In the genomic region with DNA sequence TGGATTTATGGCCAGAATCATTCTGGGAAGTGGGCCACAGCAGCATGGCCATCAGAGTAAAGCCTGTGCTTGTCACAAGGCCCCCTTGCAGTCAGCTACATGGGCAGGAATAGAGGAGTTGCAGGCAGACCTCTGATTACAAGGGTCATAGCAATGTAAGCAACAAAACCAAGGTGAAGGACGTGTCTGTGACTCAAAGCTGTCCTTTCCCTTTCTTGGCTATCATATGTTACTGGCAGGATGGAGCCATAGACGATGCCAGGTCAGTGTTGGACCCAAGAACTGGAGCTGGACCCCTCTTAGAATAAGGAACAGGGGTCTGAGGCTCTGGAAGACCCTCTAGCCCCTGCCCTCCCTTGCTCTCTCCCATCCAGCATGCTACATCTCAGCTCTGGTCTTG, we compare ENCODE assay signal across 14 mouse cellular contexts. TPM values are rescaled to one million over a fixed set of nuclear protein-coding genes. Genes with fewer than 3 reads are reported as not detected.
A peak's percentile ranks its signal among the peaks of the same experiment; 100 is the strongest.
DNase-seq lines count a peak whose midpoint lies in the region.
"Had no signal": no experiment of that assay in that cellular context is flagged by ENCODE, and none has a peak within 500 bp of the region (broad histone marks: within the 10 kb centered on the region; RNA-seq: fewer than 3 reads in every experiment).

No protein-coding gene starts in this region.

- DNase-seq in adrenal gland, adult (ENCODE audit: inconsistent age in 2 of 2, low spot score in 1 of 2), result peak; percentile 44 to 82
- no peak for DNase-seq in adrenal gland, postnatal 25 days
- peak; percentile 57 to 59 for DNase-seq in cerebellum, postnatal 10 days
- DNase-seq in cerebellum, adult 9-11 months, result no peak
- peak; percentile 52 for DNase-seq in adrenal gland, adult 8-10 months
- peak; percentile 54 for DNase-seq in adrenal gland, postnatal 14 days
- DNase-seq in B cell, adult 2 months, result no peak
- DNase-seq: cerebellum, adult 11-12 months; cerebellum, adult 2 months; cerebellum, adult 9-10 months; cerebellum, postnatal 25 days; forebrain, postnatal 0 days had no signal

RNA-seq across cellular contexts. Expression of gene Ccdc33, which starts 30.2 kb away (rescaled TPM):
- 0.39 and 0.76 TPM in 2 replicates for total RNA-seq in adrenal gland, postnatal 25 days (2021)
- 1 to 10 TPM in 2 of 4 experiments, under 1 TPM in 1, not detected in 1; 0.49 to 2.4 (median 1.2) TPM for total RNA-seq in adrenal gland, adult 8-10 months (2022)
- not detected in 2 replicates for total RNA-seq in adrenal gland, postnatal 14 days (2021)
- total RNA-seq: gastrocnemius, adult 18-20 months; MEL had no signal

RNA-seq across cellular contexts. Expression of gene Islr, which starts 55.3 kb away (rescaled TPM):
- total RNA-seq in adrenal gland, postnatal 25 days (2021), result 10.0 and 13.3 TPM in 2 replicates
- total RNA-seq in adrenal gland, adult 8-10 months (2022), result 10 to 100 TPM; 23.6 to 40.9 (median 28.1) TPM
- total RNA-seq in adrenal gland, postnatal 14 days (2021), result 28.0 and 29.1 TPM in 2 replicates
- total RNA-seq: MEL had no signal

RNA-seq across cellular contexts. Expression of gene Islr2, which starts 55.3 kb away (rescaled TPM):
- total RNA-seq in adrenal gland, postnatal 25 days (2021), result 0.64 and 1.7 TPM in 2 replicates
- total RNA-seq in adrenal gland, adult 8-10 months (2022), result 1 to 10 TPM; 1.2 to 1.9 (median 1.7) TPM
- 2.2 and 6.2 TPM in 2 replicates for total RNA-seq in adrenal gland, postnatal 14 days (2021)

Comparison
In these comparisons a context has a peak if more than half of its experiments do, and no peak if none do; other contexts are left out.
1. DNase-seq: peak in adrenal gland, adult (2 of 2), cerebellum, postnatal 10 days (2 of 2), adrenal gland, adult 8-10 months (single experiment) and adrenal gland, postnatal 14 days (single experiment); none in adrenal gland, postnatal 25 days (single experiment), cerebellum, adult 9-11 months (single experiment) and B cell, adult 2 months (0 of 2).